Mouse (Mus musculus) layer of hippocampus, adult 9-10 months (tissue): ENCODE results near the gene Mettl23.
A peak's percentile ranks its signal among the peaks of the same experiment; 100 is the strongest.
"Not testable (repeated sequence)": the region's sequence is repeated elsewhere in the genome, so short reads cannot be mapped to it uniquely, and the experiment has no call there.

Source experiments
- DNase-seq: peaks from one replicate; pipeline ENCODE4 v3.0.0; 2022; ENCODE audit warnings: low spot score

Gene Mettl23

GRCm38 (mm10) chr11:116848086-116848876 is 5.2 kb downstream of the Mettl23 start:
- DNase-seq = no peak

GRCm38 (mm10) chr11:116848877-116849178 is 5.8 kb downstream of the Mettl23 start:
- not testable (repeated sequence) for DNase-seq

DNA sequence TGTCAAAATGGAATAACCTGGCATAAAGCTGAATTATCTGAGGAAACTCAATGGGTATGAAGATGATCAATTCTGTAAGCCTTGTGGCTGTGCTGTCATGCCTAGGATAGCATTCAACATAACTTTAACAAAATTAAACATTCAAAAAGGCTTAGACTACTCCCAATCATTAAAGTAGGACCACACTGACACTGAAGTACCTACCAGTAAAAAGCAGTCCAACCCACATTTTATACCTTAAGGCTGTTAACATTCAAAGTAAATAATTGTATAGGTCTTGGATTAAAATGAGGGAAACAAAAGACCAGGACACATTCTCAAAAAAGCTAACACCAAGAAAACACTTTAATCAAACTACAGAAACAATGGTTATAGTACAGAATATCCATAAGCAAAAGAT is 6.5 kb downstream of the Mettl23 start:
- DNase-seq = no peak

- DNase-seq = no peak
These were observed 7.0 kb downstream of the Mettl23 start for GRCm38 (mm10) chr11:116850085-116850484.

- DNase-seq = no peak
These were observed 7.9 kb downstream of the Mettl23 start for GRCm38 (mm10) chr11:116850833-116851477.

DNA sequence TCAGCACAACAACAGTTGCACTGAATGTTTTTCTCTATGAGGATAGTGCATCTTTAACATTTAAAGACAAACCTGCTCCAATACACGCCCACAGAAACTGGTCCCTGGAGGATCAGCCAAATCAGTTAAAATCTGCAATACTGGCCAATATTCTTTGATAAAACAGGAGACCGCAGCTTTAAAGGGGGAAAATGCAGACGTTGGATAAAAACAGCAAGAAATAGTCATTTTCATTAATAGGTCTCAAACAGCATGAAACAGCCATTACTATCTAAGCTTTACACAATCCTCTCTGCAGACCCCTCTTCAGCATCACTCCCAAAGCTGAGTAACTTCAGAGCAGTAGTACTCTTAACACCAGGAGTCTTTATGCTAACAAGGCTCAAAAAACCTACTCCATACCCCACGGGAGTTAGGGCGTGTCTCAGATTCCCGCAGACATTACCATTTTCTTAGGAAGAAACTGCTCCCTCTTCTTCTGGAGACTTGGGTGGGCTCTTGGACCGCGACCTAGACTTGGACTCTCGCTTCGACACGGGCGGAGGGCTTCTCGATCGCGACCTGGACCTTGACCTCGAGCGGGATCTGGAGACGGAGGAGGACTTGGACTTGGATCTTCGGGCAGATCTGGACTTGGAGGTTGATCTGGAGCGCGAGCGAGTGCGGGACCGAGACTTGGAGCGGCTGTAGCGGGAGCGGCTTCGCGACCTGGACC is 8.7 kb downstream of the Mettl23 start:
- no peak for DNase-seq

DNA sequence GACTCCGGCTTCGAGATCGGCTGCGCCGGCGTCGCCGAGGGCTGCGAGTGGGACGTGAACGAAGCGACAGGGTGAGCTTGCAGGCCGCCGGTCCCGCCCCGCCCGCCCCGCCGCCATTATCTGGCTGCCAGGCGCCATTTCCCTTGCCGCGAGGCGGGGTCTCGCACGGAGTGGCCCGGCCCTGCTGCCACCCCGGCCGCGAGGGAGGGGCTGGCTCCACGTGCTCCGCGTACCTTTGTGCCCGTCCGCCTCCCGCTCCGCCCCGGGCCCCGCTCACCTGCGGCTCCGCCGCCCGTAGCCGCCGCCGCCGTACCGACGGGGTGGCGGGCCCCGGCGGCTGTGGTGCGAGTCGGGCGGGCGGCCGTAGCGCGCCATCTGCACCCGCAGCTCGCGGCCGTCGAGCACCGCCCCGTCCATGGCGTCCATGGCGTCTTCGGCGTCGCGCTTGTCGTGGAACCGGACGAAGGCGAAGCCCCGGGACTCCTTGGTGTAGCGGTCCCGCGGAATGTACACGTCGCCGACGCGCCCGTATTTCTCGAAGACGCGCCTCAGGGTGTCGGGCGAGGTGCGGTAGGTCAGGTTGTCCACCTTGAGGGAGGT is 9.3 kb downstream of the Mettl23 start, which contains the start of gene Mfsd11:
Mfsd11 (plus strand) TSS at position 150 of the 600 bp plus-strand sequence.
- DNase-seq = no peak

- DNase-seq = peak; percentile 93
These were observed 9.9 kb downstream of the Mettl23 start, which contains the start of gene Srsf2 for GRCm38 (mm10) chr11:116852891-116853511. TSS of gene Srsf2 (minus strand) at chr11:116853094.

- DNase-seq = peak; percentile 93
These were observed 10.4 kb downstream of the Mettl23 start for GRCm38 (mm10) chr11:116853512-116853928.

DNA sequence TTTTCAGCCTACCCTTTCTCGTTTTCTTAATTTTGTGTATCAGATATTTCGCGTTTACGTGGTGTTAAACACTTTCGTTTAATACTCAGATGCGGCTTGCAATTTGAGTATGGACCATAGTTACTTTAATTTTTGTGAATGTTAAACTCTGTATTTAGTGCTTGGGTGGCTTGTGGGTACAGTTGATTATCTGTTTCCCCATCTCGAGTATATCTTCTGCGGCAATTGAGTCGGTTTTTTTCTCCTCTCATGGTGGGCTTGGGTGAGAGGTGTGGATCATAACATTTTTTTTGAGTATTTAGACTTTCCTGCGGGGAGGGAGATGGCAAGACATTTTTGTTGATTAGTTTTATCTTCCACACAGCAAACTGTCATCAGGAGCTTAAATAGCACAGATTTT is 11.2 kb downstream of the Mettl23 start:
- DNase-seq = no peak

- no peak for DNase-seq
These were observed 14.2 kb downstream of the Mettl23 start for GRCm38 (mm10) chr11:116857183-116857850.

DNA sequence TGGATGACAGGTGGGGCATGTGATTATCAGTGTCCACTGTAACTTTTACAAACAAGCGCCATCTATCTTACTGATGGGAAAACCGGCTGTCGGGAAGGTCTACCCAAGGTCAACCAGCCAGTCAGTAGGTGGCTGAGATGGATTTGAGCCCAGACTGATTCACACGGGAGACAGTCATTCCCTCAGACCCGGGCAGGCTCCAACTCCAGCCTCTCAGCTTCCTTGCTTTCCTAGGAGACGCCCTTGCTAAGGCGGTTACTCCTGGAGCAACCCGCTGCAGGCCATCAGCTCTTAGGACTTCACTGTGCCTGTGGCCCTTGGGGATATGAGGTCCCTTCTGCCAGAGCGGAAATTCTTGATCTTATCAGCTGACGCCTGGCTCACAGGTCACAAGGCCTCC is 21.4 kb downstream of the Mettl23 start:
- no peak for DNase-seq

GRCm38 (mm10) chr11:116865945-116866585 is 23.0 kb downstream of the Mettl23 start:
- DNase-seq = no peak

DNA sequence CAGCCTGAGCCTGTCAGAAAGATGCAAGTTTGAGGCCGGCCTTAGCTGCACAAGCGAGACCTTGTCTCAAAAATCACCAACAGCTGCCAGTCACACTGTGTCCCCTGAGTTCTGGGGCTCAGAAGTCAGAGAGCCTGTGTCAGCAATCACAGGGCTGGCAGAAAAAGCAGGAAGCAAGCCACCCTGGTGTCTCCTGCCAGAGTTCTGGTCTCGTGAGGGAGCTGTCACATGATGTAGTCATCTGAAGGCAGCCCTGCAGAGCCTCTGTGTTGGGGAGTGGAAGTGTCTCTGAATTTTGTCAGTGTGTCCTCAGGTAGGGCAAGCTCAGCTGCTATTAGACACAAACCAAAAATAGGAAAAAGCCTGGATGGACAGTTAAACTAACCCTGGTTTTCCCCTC is 25.1 kb downstream of the Mettl23 start:
- no peak for DNase-seq

DNA sequence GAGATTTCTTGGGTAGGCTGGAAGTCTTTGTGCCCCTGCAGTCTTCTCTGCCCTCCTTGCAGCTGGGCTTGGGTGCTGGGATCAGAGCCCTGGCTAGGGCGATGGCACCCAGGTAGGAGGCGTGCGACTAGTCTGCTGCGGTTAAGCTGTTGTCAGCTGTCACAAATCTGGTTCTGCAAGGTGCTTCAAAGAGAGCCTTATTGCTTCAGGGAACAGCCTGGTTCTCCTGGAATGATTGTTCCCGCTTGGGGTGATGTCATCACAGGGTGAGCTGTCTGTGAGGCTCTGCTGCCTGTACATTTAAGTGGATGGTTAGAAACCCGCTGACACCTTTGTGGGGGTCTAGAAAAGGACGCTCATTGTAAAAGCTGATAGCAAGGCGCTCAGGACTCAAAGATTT is 26.1 kb downstream of the Mettl23 start:
- DNase-seq = no peak

- DNase-seq = no peak
These were observed 26.6 kb downstream of the Mettl23 start for GRCm38 (mm10) chr11:116869641-116870040.

GRCm38 (mm10) chr11:116871538-116871937 is 28.5 kb downstream of the Mettl23 start:
- no peak for DNase-seq

DNA sequence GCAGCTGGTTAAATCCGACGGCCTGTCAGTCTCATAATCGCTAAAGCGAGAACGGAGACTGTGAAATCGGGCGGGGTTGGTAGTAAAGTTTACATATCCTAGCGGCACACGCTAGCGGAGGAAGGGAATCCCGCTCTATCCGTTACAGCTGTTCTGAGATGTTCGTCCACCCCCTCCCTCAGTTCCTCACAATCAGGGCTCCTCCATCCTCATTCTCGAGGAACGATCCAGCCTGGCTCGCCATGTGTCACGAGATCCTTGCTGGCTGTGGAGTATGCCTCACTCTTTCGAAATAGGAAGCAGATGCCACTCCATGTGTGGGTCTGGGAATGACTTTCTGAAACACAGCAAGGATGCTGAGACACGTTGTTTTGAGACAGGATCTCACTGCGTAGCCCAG is 30.9 kb downstream of the Mettl23 start:
- no peak for DNase-seq

DNA sequence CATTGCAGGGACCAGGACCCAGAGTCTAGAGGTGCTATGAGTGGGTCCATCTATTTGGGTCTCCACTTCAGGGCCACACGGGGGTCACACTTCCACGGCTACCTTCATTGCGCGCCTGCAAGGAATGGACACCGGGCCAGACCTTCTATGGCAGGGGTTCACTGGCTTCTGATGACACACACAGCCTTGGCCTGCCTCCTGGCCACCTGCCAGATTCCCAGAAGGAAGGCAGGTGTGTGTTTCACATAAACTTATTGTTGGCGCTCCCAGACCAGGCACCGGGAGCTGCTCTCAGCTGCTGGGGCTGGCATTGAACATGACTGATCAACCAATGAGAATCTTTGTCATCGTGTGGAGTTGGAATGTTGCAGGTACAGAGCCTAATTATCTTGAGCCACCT is 35.4 kb downstream of the Mettl23 start:
- no peak for DNase-seq

DNA sequence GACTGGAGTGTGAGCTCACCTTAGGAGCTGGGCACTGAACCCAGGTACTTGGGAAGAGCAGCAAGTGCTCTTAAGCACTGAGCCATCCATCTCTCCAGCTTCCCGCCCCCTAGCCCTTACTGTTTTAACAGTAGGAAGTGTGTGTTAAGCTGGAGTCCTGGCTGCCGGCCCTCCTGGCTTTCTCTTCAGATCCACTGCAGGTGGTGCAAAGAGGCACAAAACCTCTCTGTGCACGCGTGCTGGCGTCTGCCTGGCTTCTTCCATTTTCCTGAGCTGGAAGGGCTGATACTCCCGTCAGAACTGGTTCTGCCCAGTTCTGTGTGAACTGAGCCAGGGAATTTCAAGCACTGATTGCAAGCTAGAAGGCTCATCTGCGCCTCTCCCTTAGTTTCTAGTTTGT is 37.8 kb downstream of the Mettl23 start:
- no peak for DNase-seq

- no peak for DNase-seq
These were observed 38.4 kb downstream of the Mettl23 start for GRCm38 (mm10) chr11:116881440-116881839.
